Mouse (Mus musculus): ENCODE results near the gene Tnfrsf4. TPM values are rescaled to one million over a fixed set of nuclear protein-coding genes. Genes with fewer than 3 reads are reported as not detected.

The Tnfrsf4 gene
- polyA plus RNA-seq, 1 experiment from 2014 or later: 0.70 TPM

GRCm38 (mm10) chr4:155981436-155982082 lies 32.1 kb upstream of the Tnfrsf4 start:
- no peak for ATAC-seq (replicated peaks; ENCODE audit: low FRiP score, low read depth)
- TF ChIP-seq CTCF (IDR thresholded peaks at IDR 0.05; ENCODE audit: low read depth): no peak
- 73% methylated on average over 12 of the region's 12 CpGs for WGBS
- Histone ChIP-seq H3K4me1 (replicated peaks; ENCODE audit: insufficient read depth, low read length) (no peaks in the 10 kb centered on the region), H3K27me3 (ENCODE audit: insufficient read depth, low read length) (no peaks in the 10 kb centered on the region), H3K4me3 (replicated peaks; ENCODE audit: low read depth, low read length) (no peak overlapping the region), H3K36me3 (ENCODE audit: insufficient read depth, low read length) (no peaks in the 10 kb centered on the region), H3K9me3 (replicated peaks; ENCODE audit: low read length) (no peaks in the 10 kb centered on the region), H3K4me2 (ENCODE audit: low read length) (no peak overlapping the region), H3K27ac (no peak overlapping the region), H3K9ac (ENCODE audit: low read depth, low read length) (no peak overlapping the region)
- no peak for DNase-seq (ENCODE audit: low spot score)

GRCm38 (mm10) chr4:155983788-155984187 lies 29.9 kb upstream of the Tnfrsf4 start:
- WGBS: 2% methylated on average over 2 of the region's 2 CpGs

GRCm38 (mm10) chr4:155991211-155991907 lies 22.3 kb upstream of the Tnfrsf4 start:
- peaks cover 13% of the 10 kb centered on the region for H3K4me1 ChIP-seq (replicated peaks; ENCODE audit: insufficient read depth, low read length)
- H3K36me3 ChIP-seq (ENCODE audit: insufficient read depth, low read length): no peaks in the 10 kb centered on the region
- H3K9ac ChIP-seq (ENCODE audit: low read depth, low read length): peak overlapping the region; percentile 69
- 87% methylated on average over 22 of the region's 22 CpGs for WGBS
- peak overlapping the region; percentile 60 for H3K4me2 ChIP-seq (ENCODE audit: low read length)
- peak overlapping the region; percentile 95 for H3K27ac ChIP-seq
- no peaks in the 10 kb centered on the region for H3K9me3 ChIP-seq (replicated peaks; ENCODE audit: low read length)
- no peaks in the 10 kb centered on the region for H3K27me3 ChIP-seq (ENCODE audit: insufficient read depth, low read length)
- TF ChIP-seq CTCF (IDR thresholded peaks at IDR 0.05; ENCODE audit: low read depth): no peak
- DNase-seq (ENCODE audit: low spot score) (no peak), ATAC-seq (replicated peaks; ENCODE audit: low FRiP score, low read depth) (no peak)
- H3K4me3 ChIP-seq (replicated peaks; ENCODE audit: low read depth, low read length): peak overlapping the region; percentile 85

More at GRCm38 (mm10) chr4:155983788-155984187, 29.9 kb upstream of the Tnfrsf4 start:
- TF ChIP-seq CTCF (IDR thresholded peaks at IDR 0.05; ENCODE audit: low read depth): no peak
- H3K9me3 ChIP-seq (replicated peaks; ENCODE audit: low read length): no peaks in the 10 kb centered on the region
- no peaks in the 10 kb centered on the region for H3K4me1 ChIP-seq (replicated peaks; ENCODE audit: insufficient read depth, low read length)
- no peak overlapping the region for H3K9ac ChIP-seq (ENCODE audit: low read depth, low read length)
- DNase-seq (ENCODE audit: low spot score): no peak
- H3K4me3 ChIP-seq (replicated peaks; ENCODE audit: low read depth, low read length): no peak overlapping the region
- H3K36me3 ChIP-seq (ENCODE audit: insufficient read depth, low read length): no peaks in the 10 kb centered on the region
- H3K4me2 ChIP-seq (ENCODE audit: low read length): no peak overlapping the region
- ATAC-seq (replicated peaks; ENCODE audit: low FRiP score, low read depth): no peak
- H3K27ac ChIP-seq: no peak overlapping the region
- H3K27me3 ChIP-seq (ENCODE audit: insufficient read depth, low read length): no peaks in the 10 kb centered on the region

- ATAC-seq (replicated peaks; ENCODE audit: low FRiP score, low read depth) (no peak; the same call in 1 of the 2 replicates), DNase-seq (ENCODE audit: low spot score) (no peak)
- H3K4me2 ChIP-seq (ENCODE audit: low read length): peak overlapping the region; percentile 60
- H3K27me3 ChIP-seq (ENCODE audit: insufficient read depth, low read length): no peaks in the 10 kb centered on the region
- H3K4me3 ChIP-seq (replicated peaks; ENCODE audit: low read depth, low read length): peak overlapping the region; percentile 85
- no peak for TF ChIP-seq CTCF (IDR thresholded peaks at IDR 0.05; ENCODE audit: low read depth)
- no peaks in the 10 kb centered on the region for H3K36me3 ChIP-seq (ENCODE audit: insufficient read depth, low read length)
- 30% methylated on average over 37 of the region's 37 CpGs for WGBS
- H3K27ac ChIP-seq: peak overlapping the region; percentile 95
- peaks cover 13% of the 10 kb centered on the region for H3K4me1 ChIP-seq (replicated peaks; ENCODE audit: insufficient read depth, low read length)
- peak overlapping the region; percentile 69 for H3K9ac ChIP-seq (ENCODE audit: low read depth, low read length)
- no peaks in the 10 kb centered on the region for H3K9me3 ChIP-seq (replicated peaks; ENCODE audit: low read length)
Measured at GRCm38 (mm10) chr4:155991908-155992230, 21.8 kb upstream of the Tnfrsf4 start.

- Histone ChIP-seq H3K9me3 (replicated peaks; ENCODE audit: low read length) (no peaks in the 10 kb centered on the region), H3K4me1 (replicated peaks; ENCODE audit: insufficient read depth, low read length) (peaks cover 13% of the 10 kb centered on the region), H3K9ac (ENCODE audit: low read depth, low read length) (peak within 1 kb of the TSS; percentile 72), H3K4me3 (replicated peaks; ENCODE audit: low read depth, low read length) (peak within 1 kb of the TSS; percentile 85), H3K27ac (peak within 1 kb of the TSS; percentile 96), H3K36me3 (ENCODE audit: insufficient read depth, low read length) (peaks cover 2% of the 10 kb centered on the region; the same call in 1 of the 2 replicates), H3K4me2 (ENCODE audit: low read length) (peak within 1 kb of the TSS; percentile 60), H3K27me3 (ENCODE audit: insufficient read depth, low read length) (no peaks in the 10 kb centered on the region)
- peak; percentile 89 for ATAC-seq (replicated peaks; ENCODE audit: low FRiP score, low read depth)
- TF ChIP-seq CTCF (IDR thresholded peaks at IDR 0.05; ENCODE audit: low read depth): peak; percentile 72
- WGBS: under 1% methylated on average over 89 of the region's 99 CpGs
- peak; percentile 88 for DNase-seq (ENCODE audit: low spot score)
Measured at GRCm38 (mm10) chr4:155992241-155992905, 21.3 kb upstream of the Tnfrsf4 start, which contains the start of the genes B3galt6 and Sdf4. B3galt6 (minus strand) TSS chr4:155992649. Sdf4 (plus strand) TSS chr4:155992872.

GRCm38 (mm10) chr4:155992906-155993547 lies 20.6 kb upstream of the Tnfrsf4 start:
- no peaks in the 10 kb centered on the region for H3K9me3 ChIP-seq (replicated peaks; ENCODE audit: low read length)
- no peak for TF ChIP-seq CTCF (IDR thresholded peaks at IDR 0.05; ENCODE audit: low read depth)
- H3K27ac ChIP-seq: peak overlapping the region; percentile 96
- under 1% methylated on average over 70 of the region's 70 CpGs for WGBS
- peak; percentile 85 for ATAC-seq (replicated peaks; ENCODE audit: low FRiP score, low read depth)
- peak; percentile 96 for DNase-seq (ENCODE audit: low spot score)
- peak overlapping the region; percentile 85 for H3K4me3 ChIP-seq (replicated peaks; ENCODE audit: low read depth, low read length)
- H3K36me3 ChIP-seq (ENCODE audit: insufficient read depth, low read length): peaks cover 8% of the 10 kb centered on the region; the same call in 1 of the 2 replicates
- peaks cover 13% of the 10 kb centered on the region for H3K4me1 ChIP-seq (replicated peaks; ENCODE audit: insufficient read depth, low read length)
- peak overlapping the region; percentile 60 for H3K4me2 ChIP-seq (ENCODE audit: low read length)
- H3K27me3 ChIP-seq (ENCODE audit: insufficient read depth, low read length): no peaks in the 10 kb centered on the region
- H3K9ac ChIP-seq (ENCODE audit: low read depth, low read length): peak overlapping the region; percentile 72

All from kidney, postnatal 0 days (tissue).